Mouse (Mus musculus): Measurements from ENCODE around the gene Vim. TPM values are rescaled to one million over a fixed set of nuclear protein-coding genes. Genes with fewer than 3 reads are reported as not detected.

Gene Vim
- 671 and 726 TPM in 2 replicates for polyA plus RNA-seq (2015; fragmentation: Nextera tagmentation; extraction: Ambion mirVana)

DNA sequence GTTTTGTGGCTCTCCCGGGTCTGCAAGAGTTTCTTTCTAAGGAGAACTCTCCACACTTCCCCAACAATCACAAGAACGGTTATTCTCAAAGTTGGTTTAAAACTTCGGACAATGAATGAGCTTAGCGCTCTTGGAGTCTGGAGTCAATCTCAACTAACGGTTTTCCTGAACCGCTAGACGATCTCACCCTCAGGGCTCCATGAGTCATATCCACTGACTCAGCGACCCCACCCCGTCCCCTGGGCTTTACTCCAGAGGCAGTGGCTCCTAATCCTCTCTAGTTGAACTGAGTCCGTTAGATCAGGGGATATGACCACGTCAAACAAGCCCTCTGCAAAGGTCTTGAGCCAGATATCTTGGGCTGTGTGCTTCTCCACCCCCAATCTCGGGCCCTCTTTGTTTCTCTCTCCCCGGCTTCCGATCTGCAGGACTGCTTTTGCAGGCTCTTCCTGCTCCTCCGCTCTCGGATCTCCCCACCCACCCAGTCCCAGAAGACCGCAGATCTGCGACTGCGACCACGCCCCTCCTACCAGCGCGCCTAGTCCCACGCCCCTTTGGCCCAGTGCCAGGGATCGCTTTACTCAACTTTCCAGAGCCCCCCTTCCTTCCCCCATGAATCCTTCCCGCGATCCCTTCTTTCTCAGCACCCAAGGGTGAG is at the start of gene Vim:
Vim (plus strand) TSS at position 520 of the 658 bp plus-strand sequence.

DNA sequence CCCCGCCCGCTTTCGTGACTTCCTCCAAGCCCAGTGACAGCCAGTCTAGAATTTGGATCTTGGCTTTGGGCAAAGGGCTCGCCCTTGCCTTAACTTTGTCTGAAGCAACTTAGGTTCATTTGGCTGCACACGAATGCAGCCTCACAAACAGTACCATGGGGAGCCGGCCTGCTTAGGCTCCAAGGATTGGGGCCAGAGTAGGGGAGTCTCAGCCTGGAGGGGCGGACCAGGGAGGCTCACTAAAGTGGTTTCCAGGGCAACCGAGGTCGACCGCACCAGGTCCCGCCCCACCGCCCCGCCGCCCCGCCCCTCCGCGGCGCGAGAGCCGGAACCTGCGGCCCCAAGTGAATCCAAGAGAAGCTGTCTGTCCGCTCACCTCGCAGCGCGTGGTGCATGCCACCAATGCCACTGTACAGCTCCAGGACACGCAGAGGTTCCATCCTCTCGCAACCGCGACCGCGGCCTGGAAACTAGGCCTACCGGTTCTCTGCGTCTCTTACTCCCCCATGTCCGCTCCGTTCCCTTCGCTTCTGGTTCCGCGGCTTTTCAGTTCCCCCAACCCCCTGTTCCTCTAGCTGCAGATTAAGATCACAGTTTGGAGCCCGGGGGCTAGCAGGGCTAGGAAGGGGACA is 29.4 kb upstream of the Vim start, which contains the start of gene Trdmt1:
Trdmt1 (minus strand) TSS at position 476 of the 632 bp plus-strand sequence.

Other genes with a start within 250 kb of the Vim start
- 0.08 and 0.13 TPM in 2 replicates for gene Cubn, start 82.1 kb upstream of the Vim start, polyA plus RNA-seq (2015; fragmentation: Nextera tagmentation; extraction: Ambion mirVana)
- gene Trdmt1, start 29.3 kb upstream of the Vim start, polyA plus RNA-seq (2015; fragmentation: Nextera tagmentation; extraction: Ambion mirVana): 8.7 and 9.5 TPM in 2 replicates
- gene St8sia6, start 220.1 kb downstream of the Vim start, polyA plus RNA-seq (2015; fragmentation: Nextera tagmentation; extraction: Ambion mirVana): 4.5 and 4.6 TPM in 2 replicates